Mouse (Mus musculus) G1E (cell line): ENCODE measurements around the gene Zfp9. TPM values are rescaled to one million over a fixed set of nuclear protein-coding genes. Genes with fewer than 3 reads are reported as not detected.

Experiments
- ATAC-seq: 2 replicates; pipeline ENCODE4 v1.8.0; 2016; ENCODE audit warnings: mild to moderate bottlenecking; ENCODE audit not compliant: insufficient number of reproducible peaks, poor library complexity, low FRiP score, severe bottlenecking; ENCODE audit errors: extremely low read depth
- DNase-seq: peaks from one replicate; pipeline ENCODE4 v3.0.0; 2012; ENCODE audit warnings: low spot score
- H3K27me3 ChIP-seq: 2 replicates; pipeline ENCODE4 v1.6.1; 2012; ENCODE audit warnings: mild to moderate bottlenecking, low read length, inconsistent platforms; ENCODE audit not compliant: insufficient read depth
- H3K36me3 ChIP-seq: replicated peaks from 2 replicates; pipeline ENCODE3; 2012; ENCODE audit warnings: mild to moderate bottlenecking, inconsistent platforms
- H3K4me1 ChIP-seq: 2 replicates; pipeline ENCODE4 v1.6.1; 2012; ENCODE audit warnings: low read depth, low read length, inconsistent platforms, mixed read lengths; ENCODE audit not compliant: insufficient read depth
- H3K4me3 ChIP-seq: 2 replicates; pipeline ENCODE4 v1.5.1; 2012; ENCODE audit warnings: low read depth, mild to moderate bottlenecking, inconsistent platforms, low read length, moderate library complexity, mixed read lengths
- H3K9me3 ChIP-seq: replicated peaks from 2 replicates; pipeline ENCODE4 v1.6.1; 2012; ENCODE audit warnings: inconsistent platforms
- CTCF ChIP-seq: IDR thresholded peaks from 2 replicates; pipeline ENCODE4 v1.5.1; 2012; ENCODE audit warnings: low read depth, low read length, inconsistent platforms, mixed read lengths
- GATA1 ChIP-seq: IDR thresholded peaks from 2 replicates; pipeline ENCODE4 v1.6.1; 2012; ENCODE audit warnings: borderline replicate concordance, low read length, inconsistent platforms, mixed read lengths
- GATA2 ChIP-seq: IDR thresholded peaks from 2 replicates; pipeline ENCODE4 v1.6.1; 2012; ENCODE audit warnings: low read depth, low read length, inconsistent platforms, borderline replicate concordance
- POLR2AphosphoS5 ChIP-seq: IDR thresholded peaks from 2 replicates; pipeline ENCODE4 v1.6.1; 2012; ENCODE audit warnings: low read depth, low read length, inconsistent platforms; ENCODE audit not compliant: insufficient replicate concordance
- TAL1 ChIP-seq: conservative IDR thresholded peaks from 2 replicates; pipeline ENCODE4 v1.6.1; 2012; ENCODE audit warnings: low read depth, low read length, inconsistent platforms, mixed read lengths
- polyA plus RNA-seq: library from polyadenylated mRNA; stranded (reverse); fragments of >175 nt; gene quantifications from 2 replicates; pipeline ENCODE4 v1.2.3, GENCODE M21; 2012
- total RNA-seq, 2 experiments: library from RNA; stranded (forward) in 1 of 2; stranded (reverse) in 1 of 2; fragments of 200-1000 nt in 1 of 2; fragments of >200 nt in 1 of 2; fragmentation: Nextera tagmentation in 1 of 2; gene quantifications; 2 replicates each; pipeline ENCODE4 v1.2.3; 2014 to 2017

The Zfp9 gene
- total RNA-seq (2014; fragmentation: Nextera tagmentation) = 0.38 TPM in 1 of 2 replicates, not detected in the other
- 0.06 and 0.11 TPM in 2 replicates for total RNA-seq (2017)
- not detected in 2 replicates for polyA plus RNA-seq

DNA sequence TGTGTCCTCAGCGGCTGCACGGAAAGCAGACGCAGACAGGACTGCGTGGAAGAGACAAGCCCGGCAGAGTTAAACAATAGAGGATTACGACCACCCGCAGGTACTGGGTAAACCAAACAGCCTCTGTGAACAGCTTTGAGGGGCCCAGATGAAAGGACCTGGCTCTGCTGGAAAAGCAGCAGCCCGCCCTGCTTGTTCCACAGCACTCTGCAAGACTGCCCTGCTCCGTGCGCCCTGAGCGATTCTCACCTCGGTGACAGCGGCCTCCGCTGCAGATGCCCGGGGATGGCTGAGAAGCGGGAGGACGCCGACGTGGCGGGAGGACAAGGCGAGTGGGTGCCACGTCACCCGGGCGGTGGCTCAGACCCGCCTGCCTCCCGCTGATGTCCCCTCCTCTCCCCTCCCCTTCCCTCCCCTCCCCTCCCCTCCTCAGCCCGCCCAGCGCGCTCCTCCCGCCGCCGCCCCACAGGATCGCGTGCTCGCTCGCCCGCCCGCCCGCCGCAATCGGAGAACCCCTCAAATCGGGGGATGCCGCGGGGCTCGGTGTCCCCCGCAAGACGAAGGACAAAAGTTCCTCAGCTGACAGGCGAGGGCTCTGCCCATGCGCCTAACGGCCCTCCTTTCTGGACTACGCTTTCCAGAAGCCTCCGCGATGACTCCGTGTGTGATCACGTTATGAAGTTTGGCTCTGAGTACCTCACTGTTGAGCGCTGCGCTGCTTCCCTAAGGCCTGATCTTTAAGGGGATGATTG, at the start of gene Zfp9:
Zfp9 (minus strand) TSS at position 364 of the 752 bp plus-strand sequence.
- Histone ChIP-seq H3K4me3 (no peak within 1 kb of the TSS), H3K9me3 (no peaks in the 10 kb centered on the region), H3K36me3 (no peaks in the 10 kb centered on the region), H3K4me1 (no peaks in the 10 kb centered on the region), H3K27me3 (peaks cover 7% of the 10 kb centered on the region; the same call in 1 of the 2 replicates)
- DNase-seq (no peak), ATAC-seq (no peak)
- TF ChIP-seq TAL1 (no peak), GATA2 (no peak), CTCF (no peak), POLR2AphosphoS5 (no peak), GATA1 (no peak)

DNA sequence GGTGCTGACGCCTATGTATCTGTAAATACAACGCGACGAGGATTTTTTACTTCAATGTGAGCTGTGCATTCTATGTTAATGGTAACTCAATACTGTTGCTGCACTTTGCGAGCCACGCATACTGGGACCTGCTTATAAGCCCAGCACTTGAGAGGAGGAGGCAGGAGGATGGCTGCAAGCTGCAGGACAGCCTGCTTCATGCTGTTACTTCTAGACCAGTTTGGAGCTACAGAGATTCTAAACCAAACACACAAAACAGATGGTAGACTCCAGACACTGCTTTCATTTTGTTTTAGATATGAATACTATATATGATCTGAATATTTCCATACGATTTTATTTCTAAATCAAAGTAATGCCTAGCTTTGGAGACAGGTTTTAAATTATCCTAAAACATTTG, 41.5 kb upstream of the Zfp9 start:
- Histone ChIP-seq H3K36me3 (peaks cover 83% of the 10 kb centered on the region), H3K4me1 (no peaks in the 10 kb centered on the region), H3K9me3 (no peaks in the 10 kb centered on the region), H3K27me3 (no peaks in the 10 kb centered on the region), H3K4me3 (no peak overlapping the region)
- TF ChIP-seq POLR2AphosphoS5 (no peak), CTCF (no peak)
- ATAC-seq (no peak), DNase-seq (no peak)

DNA sequence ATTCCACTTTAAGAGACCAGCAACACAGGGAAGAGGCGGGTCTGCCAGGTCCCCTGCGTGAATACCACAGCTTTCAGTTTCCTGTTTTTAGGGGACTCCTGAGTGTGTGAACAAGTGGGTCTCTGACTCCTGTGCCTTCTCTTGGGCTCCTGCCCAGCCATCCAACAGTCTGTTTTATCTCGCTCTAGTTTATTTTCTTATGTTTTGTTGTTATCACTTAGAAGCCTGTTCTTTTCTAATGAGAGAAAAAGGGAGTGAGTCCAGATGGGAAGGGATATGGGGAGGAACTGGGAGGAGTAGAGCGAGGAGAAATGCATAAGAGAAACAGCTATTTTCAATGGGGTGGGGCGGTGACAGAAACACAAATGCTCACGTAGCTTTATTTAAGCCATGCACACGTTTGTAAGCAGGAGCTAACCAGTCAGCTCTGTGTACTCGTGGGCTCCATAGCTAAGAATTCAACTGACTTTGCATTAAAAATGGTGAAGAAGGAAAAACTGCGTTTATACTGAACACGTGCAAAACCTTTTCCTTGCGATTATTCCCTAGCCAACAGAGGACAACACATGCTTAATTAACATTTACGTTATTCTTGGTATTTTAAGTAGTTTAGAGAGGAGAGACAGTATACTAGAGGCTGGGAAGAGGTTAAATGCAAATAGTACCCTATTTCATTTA, 34.4 kb upstream of the Zfp9 start:
- TF ChIP-seq GATA2 (no peak), CTCF (no peak), TAL1 (no peak), GATA1 (no peak), POLR2AphosphoS5 (no peak)
- Histone ChIP-seq H3K4me3 (no peak overlapping the region), H3K36me3 (peaks cover 68% of the 10 kb centered on the region), H3K4me1 (no peaks in the 10 kb centered on the region), H3K9me3 (no peaks in the 10 kb centered on the region), H3K27me3 (no peaks in the 10 kb centered on the region)
- DNase-seq = no peak
- ATAC-seq = no peak

DNA sequence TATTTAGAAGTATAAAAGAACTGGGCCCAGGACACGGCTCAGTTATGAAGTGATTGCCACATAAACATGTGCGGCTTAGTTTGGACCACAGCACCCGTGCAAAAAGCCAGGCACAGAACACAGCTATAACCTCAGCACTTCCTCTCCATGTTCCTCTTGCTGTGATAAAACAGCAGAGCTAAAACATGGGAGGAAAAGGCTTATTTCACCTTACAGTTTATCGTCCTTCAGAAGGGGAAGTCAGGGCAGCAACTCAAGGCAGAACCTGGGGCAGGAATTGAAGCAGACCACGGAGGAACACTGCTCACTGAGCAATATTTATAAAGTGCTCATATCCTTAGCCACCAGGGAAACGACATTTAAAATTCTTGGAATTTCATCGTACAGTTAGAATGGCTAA, 19.9 kb upstream of the Zfp9 start:
- Histone ChIP-seq H3K36me3 (peaks cover 24% of the 10 kb centered on the region), H3K27me3 (no peaks in the 10 kb centered on the region), H3K9me3 (no peaks in the 10 kb centered on the region), H3K4me1 (no peaks in the 10 kb centered on the region), H3K4me3 (no peak overlapping the region)
- DNase-seq (no peak), ATAC-seq (no peak)
- no peak for TF ChIP-seq TAL1
- TF ChIP-seq GATA2 = no peak
- TF ChIP-seq GATA1 = no peak
- TF ChIP-seq CTCF = no peak
- TF ChIP-seq POLR2AphosphoS5 = no peak

DNA sequence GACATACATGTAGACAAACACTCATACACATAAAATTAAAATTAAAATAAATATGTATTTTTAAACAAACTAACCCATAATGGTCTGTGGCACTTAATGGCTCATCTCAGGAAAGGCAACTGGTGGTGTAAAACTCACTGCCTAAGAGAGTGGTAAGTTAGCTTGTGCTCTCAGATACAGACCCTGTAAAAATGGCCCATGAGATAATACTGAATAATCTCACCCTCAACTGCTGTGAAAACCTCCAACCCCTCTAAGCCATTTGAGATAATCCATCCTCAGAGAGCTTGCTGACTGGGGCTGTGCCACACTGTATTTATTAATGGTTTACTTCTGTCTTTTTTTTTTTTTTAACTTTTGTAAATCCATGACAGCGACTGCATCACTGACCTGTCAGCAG, 3.0 kb upstream of the Zfp9 start:
- no peak for DNase-seq
- no peak for ATAC-seq

More for the DNA sequence above, 3.0 kb upstream of the Zfp9 start:
- Histone ChIP-seq H3K4me1 (no peaks in the 10 kb centered on the region), H3K36me3 (no peaks in the 10 kb centered on the region), H3K27me3 (peaks cover 7% of the 10 kb centered on the region; the same call in 1 of the 2 replicates), H3K9me3 (no peaks in the 10 kb centered on the region), H3K4me3 (no peak overlapping the region)
- TF ChIP-seq GATA1 (no peak), CTCF (no peak), TAL1 (no peak), POLR2AphosphoS5 (no peak), GATA2 (no peak)
